Mouse (Mus musculus) hindbrain, postnatal 0 days (tissue): ENCODE data around the gene Hnrnpul2. TPM values are rescaled to one million over a fixed set of nuclear protein-coding genes. Genes with fewer than 3 reads are reported as not detected.

Experiments used
- ATAC-seq: fragments of 200-750 bp; cut with Nextera tagmentation; 2 replicates; pipeline ENCODE4 v1.8.0; 2017; ENCODE audit warnings: mild to moderate bottlenecking, moderate TSS enrichment, moderate library complexity
- DNase-seq: peaks from one replicate; pipeline ENCODE4 v3.0.0-alpha.2; 2015; ENCODE audit warnings: low spot score
- H3K27ac ChIP-seq: fragments of 300-500 bp; sonication (generic); 2 replicates; pipeline ENCODE4 v1.5.1; 2014; ENCODE audit warnings: mild to moderate bottlenecking
- H3K27me3 ChIP-seq: fragments of 300-500 bp; sonication (generic); 2 replicates; pipeline ENCODE4 v1.6.1; 2014; ENCODE audit warnings: low read length, mixed read lengths; ENCODE audit not compliant: insufficient read depth
- H3K36me3 ChIP-seq: fragments of 300-500 bp; sonication (generic); 2 replicates; pipeline ENCODE4 v1.6.1; 2014; ENCODE audit warnings: low read length, mixed read lengths; ENCODE audit not compliant: insufficient read depth
- H3K4me1 ChIP-seq: fragments of 300-500 bp; sonication (generic); 2 replicates; pipeline ENCODE4 v1.6.1; 2014; ENCODE audit warnings: antibody characterized with exemption, low read length, mixed read lengths; ENCODE audit not compliant: insufficient read depth
- H3K4me2 ChIP-seq: fragments of 300-500 bp; sonication (generic); 2 replicates; pipeline ENCODE4 v1.6.1; 2014; ENCODE audit warnings: low read depth, mild to moderate bottlenecking, low read length, moderate library complexity, mixed read lengths
- H3K4me3 ChIP-seq: fragments of 300-500 bp; sonication (generic); 2 replicates; pipeline ENCODE4 v1.5.1; 2014; ENCODE audit warnings: low read length
- H3K9ac ChIP-seq: fragments of 300-500 bp; sonication (generic); replicated peaks from 2 replicates; pipeline ENCODE4 v1.6.1; 2014; ENCODE audit warnings: mild to moderate bottlenecking, low read length, moderate library complexity, mixed read lengths
- H3K9me3 ChIP-seq: fragments of 300-500 bp; sonication (generic); 2 replicates; pipeline ENCODE4 v1.6.1; 2016; ENCODE audit warnings: low read length, mixed read lengths
- CTCF ChIP-seq: IDR thresholded peaks from 2 replicates; pipeline ENCODE4 v1.5.1; 2016; ENCODE audit warnings: antibody characterized with exemption, control low read depth, low read depth
- WGBS: fragments of 180-500 bp; shearing (Covaris S2); extraction: QIAGEN DNeasy Blood & Tissue Kit; methylation state at CpG from one replicate; pipeline ENCODE4 v1.1.7; 2014; 5-methylcytosine and 5-hydroxymethylcytosine counted together
- polyA plus RNA-seq: library from polyadenylated mRNA; unstranded; fragments of >200 nt; fragmentation: Nextera tagmentation; extraction: Ambion mirVana; gene quantifications from 2 replicates; pipeline ENCODE4 v1.2.1, GENCODE M21; 2015
- total RNA-seq: library from RNA; depleted of rRNA; stranded (reverse); fragments of >200 nt; gene quantifications from 2 replicates; pipeline ENCODE4 v1.2.3, GENCODE M21; 2014; rRNA removed

Gene Hnrnpul2
- 19.7 and 20.1 TPM in 2 replicates for total RNA-seq
- 5.6 TPM in 2 replicates for polyA plus RNA-seq

- DNase-seq (peak; percentile 100), ATAC-seq (peak; percentile 96)
- no peaks in the 10 kb centered on the region for H3K9me3 ChIP-seq
- H3K4me1 ChIP-seq = peaks cover 30% of the 10 kb centered on the region
- H3K27ac ChIP-seq = peak within 1 kb of the TSS; percentile 99
- H3K27me3 ChIP-seq = no peaks in the 10 kb centered on the region
- H3K4me3 ChIP-seq = peak within 1 kb of the TSS; percentile 96
- H3K9ac ChIP-seq = peak within 1 kb of the TSS; percentile 98
- peak within 1 kb of the TSS; percentile 95 for H3K4me2 ChIP-seq
- no peak for TF ChIP-seq CTCF
- H3K36me3 ChIP-seq = peaks cover 12% of the 10 kb centered on the region
- WGBS = under 1% methylated on average over 82 of the region's 83 CpGs
Measured at GRCm38 (mm10) chr19:8819596-8820423, at the start of gene Hnrnpul2. Gene Hnrnpul2 (plus strand): TSS chr19:8820010.

GRCm38 (mm10) chr19:8770567-8771270 lies 49.1 kb upstream of the Hnrnpul2 start, which contains the start of gene Tmem223:
Gene Tmem223 (plus strand): TSS chr19:8770996.
- peak; percentile 47 for TF ChIP-seq CTCF
- Histone ChIP-seq H3K4me2 (peak within 1 kb of the TSS; percentile 81), H3K36me3 (peaks cover 35% of the 10 kb centered on the region), H3K9me3 (no peaks in the 10 kb centered on the region), H3K27ac (peak within 1 kb of the TSS; percentile 91), H3K4me3 (peak within 1 kb of the TSS; percentile 84), H3K4me1 (peaks cover 12% of the 10 kb centered on the region), H3K27me3 (no peaks in the 10 kb centered on the region), H3K9ac (peak within 1 kb of the TSS; percentile 90)
- DNase-seq (peak; percentile 90), ATAC-seq (peak; percentile 67)
- WGBS = 28% methylated on average over 29 of the region's 29 CpGs

- Histone ChIP-seq H3K9me3 (no peaks in the 10 kb centered on the region), H3K4me1 (peaks cover 12% of the 10 kb centered on the region), H3K36me3 (peaks cover 17% of the 10 kb centered on the region), H3K27ac (no peak overlapping the region), H3K4me2 (peak overlapping the region; percentile 95), H3K27me3 (no peaks in the 10 kb centered on the region), H3K4me3 (no peak overlapping the region), H3K9ac (peak overlapping the region; percentile 93; the same call in 1 of the 2 replicates)
- 87% methylated on average over 5 of the region's 5 CpGs for WGBS
- no peak for DNase-seq
- TF ChIP-seq CTCF = no peak
- no peak for ATAC-seq
Measured at GRCm38 (mm10) chr19:8772996-8773395, 46.8 kb upstream of the Hnrnpul2 start.

GRCm38 (mm10) chr19:8773409-8773808 lies 46.4 kb upstream of the Hnrnpul2 start:
- WGBS = 61% methylated on average over 6 of the region's 6 CpGs
- TF ChIP-seq CTCF = no peak
- peaks cover 17% of the 10 kb centered on the region for H3K36me3 ChIP-seq
- DNase-seq (no peak), ATAC-seq (no peak)
- H3K4me1 ChIP-seq = peaks cover 12% of the 10 kb centered on the region
- no peaks in the 10 kb centered on the region for H3K27me3 ChIP-seq
- peak overlapping the region; percentile 93 for H3K9ac ChIP-seq
- peak overlapping the region; percentile 69 for H3K4me3 ChIP-seq
- H3K9me3 ChIP-seq = no peaks in the 10 kb centered on the region
- H3K27ac ChIP-seq = peak overlapping the region; percentile 95; the same call in 1 of the 2 replicates
- peak overlapping the region; percentile 95 for H3K4me2 ChIP-seq

- peaks cover 14% of the 10 kb centered on the region; the same call in 1 of the 2 replicates for H3K36me3 ChIP-seq
Measured at GRCm38 (mm10) chr19:8774086-8774835, 45.5 kb upstream of the Hnrnpul2 start, which contains the start of gene Tmem179b. Gene Tmem179b (minus strand): TSS chr19:8774467.

GRCm38 (mm10) chr19:8774951-8775421 lies 44.8 kb upstream of the Hnrnpul2 start:
- TF ChIP-seq CTCF = no peak
- peak overlapping the region; percentile 93 for H3K9ac ChIP-seq
- peaks cover 16% of the 10 kb centered on the region; the same call in 1 of the 2 replicates for H3K36me3 ChIP-seq
- H3K4me2 ChIP-seq = peak overlapping the region; percentile 95
- H3K27ac ChIP-seq = peak overlapping the region; percentile 95
- H3K27me3 ChIP-seq = no peaks in the 10 kb centered on the region
- no peaks in the 10 kb centered on the region for H3K9me3 ChIP-seq
- DNase-seq (peak; percentile 31), ATAC-seq (no peak; the same call in none of the 2 replicates)
- H3K4me3 ChIP-seq = peak overlapping the region; percentile 69
- WGBS = 5% methylated on average over 20 of the region's 20 CpGs
- H3K4me1 ChIP-seq = peaks cover 12% of the 10 kb centered on the region

More at GRCm38 (mm10) chr19:8774086-8774835, 45.5 kb upstream of the Hnrnpul2 start, which contains the start of gene Tmem179b:
- H3K4me3 ChIP-seq = peak within 1 kb of the TSS; percentile 69
- WGBS = under 1% methylated on average over 67 of the region's 68 CpGs
- peak; percentile 23; the same call in 1 of the 2 replicates for TF ChIP-seq CTCF
- H3K9me3 ChIP-seq = no peaks in the 10 kb centered on the region
- H3K4me2 ChIP-seq = peak within 1 kb of the TSS; percentile 95
- H3K9ac ChIP-seq = peak within 1 kb of the TSS; percentile 93
- H3K27me3 ChIP-seq = no peaks in the 10 kb centered on the region
- peaks cover 12% of the 10 kb centered on the region for H3K4me1 ChIP-seq
- ATAC-seq (peak; percentile 94), DNase-seq (peak; percentile 97)
- peak within 1 kb of the TSS; percentile 95 for H3K27ac ChIP-seq
